Mouse (Mus musculus) macrophage (primary cell): ENCODE data around the gene Esrrb. TPM values are rescaled to one million over a fixed set of nuclear protein-coding genes. Genes with fewer than 3 reads are reported as not detected.

Source experiments
- H3K27ac ChIP-seq: fragments of 350-480 bp; formaldehyde crosslinking; 2 replicates; pipeline ENCODE4 v1.9.0; 2021
- H3K36me3 ChIP-seq: fragments of 350-480 bp; formaldehyde crosslinking; 2 replicates; pipeline ENCODE4 v1.9.0; 2021; ENCODE audit errors: inconsistent target
- H3K4me3 ChIP-seq: fragments of 350-480 bp; formaldehyde crosslinking; 2 replicates; pipeline ENCODE4 v1.9.0; 2021; ENCODE audit errors: inconsistent target
- H3K79me2 ChIP-seq: fragments of 350-480 bp; formaldehyde crosslinking; 2 replicates; pipeline ENCODE4 v1.9.0; 2021; ENCODE audit errors: inconsistent target
- WGBS: methylation state at CpG from one replicate; pipeline ENCODE4 v1.1.7; 2026; ENCODE audit warnings: inconsistent platforms; ENCODE audit not compliant: missing documents; 5-methylcytosine and 5-hydroxymethylcytosine counted together
- polyA plus RNA-seq: library from polyadenylated mRNA; stranded (reverse); fragments of 250-400 nt; gene quantifications from 3 replicates; pipeline ENCODE4 v1.2.4, GENCODE M21; 2018; ENCODE audit warnings: inconsistent platforms

Esrrb gene
- polyA plus RNA-seq, 1 experiment from 2014 or later, result not detected

GRCm38 (mm10) chr12:86450848-86451247 is 89.9 kb downstream of the Esrrb start:
- Histone ChIP-seq H3K4me3 (no peak overlapping the region), H3K79me2 (no peaks in the 10 kb centered on the region), H3K36me3 (no peaks in the 10 kb centered on the region), H3K27ac (no peak overlapping the region)
- 71% methylated on average over 4 of the region's 5 CpGs for WGBS

GRCm38 (mm10) chr12:86455009-86455408 is 94.1 kb downstream of the Esrrb start:
- Histone ChIP-seq H3K27ac (no peak overlapping the region), H3K4me3 (no peak overlapping the region), H3K36me3 (no peaks in the 10 kb centered on the region), H3K79me2 (no peaks in the 10 kb centered on the region)
- 58% methylated on average over 1 of the region's 1 CpGs for WGBS

GRCm38 (mm10) chr12:86462742-86463470 is 102.0 kb downstream of the Esrrb start:
- H3K27ac ChIP-seq, result no peak overlapping the region
- no peak overlapping the region for H3K4me3 ChIP-seq
- H3K79me2 ChIP-seq, result no peaks in the 10 kb centered on the region
- WGBS, result 89% methylated on average over 9 of the region's 9 CpGs
- H3K36me3 ChIP-seq, result no peaks in the 10 kb centered on the region

GRCm38 (mm10) chr12:86464385-86464784 is 103.5 kb downstream of the Esrrb start:
- Histone ChIP-seq H3K27ac (no peak overlapping the region), H3K79me2 (no peaks in the 10 kb centered on the region), H3K36me3 (no peaks in the 10 kb centered on the region), H3K4me3 (no peak overlapping the region)
- WGBS, result 92% methylated on average over 1 of the region's 1 CpGs

GRCm38 (mm10) chr12:86466180-86466579 is 105.3 kb downstream of the Esrrb start:
- Histone ChIP-seq H3K27ac (no peak overlapping the region), H3K79me2 (no peaks in the 10 kb centered on the region), H3K4me3 (no peak overlapping the region), H3K36me3 (no peaks in the 10 kb centered on the region)
- WGBS, result 40% methylated on average over 3 of the region's 4 CpGs

GRCm38 (mm10) chr12:86469919-86470318 is 109.0 kb downstream of the Esrrb start:
- WGBS, result 56% methylated on average over 23 of the region's 23 CpGs
- H3K4me3 ChIP-seq, result no peak overlapping the region
- H3K27ac ChIP-seq, result no peak overlapping the region
- H3K79me2 ChIP-seq, result no peaks in the 10 kb centered on the region
- no peaks in the 10 kb centered on the region for H3K36me3 ChIP-seq

- H3K79me2 ChIP-seq, result no peaks in the 10 kb centered on the region
- WGBS, result 84% methylated on average over 6 of the region's 6 CpGs
- no peak overlapping the region for H3K4me3 ChIP-seq
- H3K27ac ChIP-seq, result no peak overlapping the region
- H3K36me3 ChIP-seq, result no peaks in the 10 kb centered on the region
Measured at GRCm38 (mm10) chr12:86470912-86471311, 110.0 kb downstream of the Esrrb start.

GRCm38 (mm10) chr12:86473630-86474029 is 112.7 kb downstream of the Esrrb start:
- Histone ChIP-seq H3K4me3 (no peak overlapping the region), H3K27ac (no peak overlapping the region), H3K36me3 (no peaks in the 10 kb centered on the region), H3K79me2 (no peaks in the 10 kb centered on the region)
- 77% methylated on average over 12 of the region's 12 CpGs for WGBS

- Histone ChIP-seq H3K27ac (no peak overlapping the region), H3K4me3 (no peak overlapping the region), H3K36me3 (no peaks in the 10 kb centered on the region), H3K79me2 (no peaks in the 10 kb centered on the region)
- WGBS, result 67% methylated on average over 7 of the region's 7 CpGs
Measured at GRCm38 (mm10) chr12:86475994-86476393, 115.1 kb downstream of the Esrrb start.

GRCm38 (mm10) chr12:86478908-86479307 is 118.0 kb downstream of the Esrrb start:
- Histone ChIP-seq H3K79me2 (no peaks in the 10 kb centered on the region), H3K36me3 (no peaks in the 10 kb centered on the region), H3K4me3 (no peak overlapping the region), H3K27ac (no peak overlapping the region)
- 82% methylated on average over 5 of the region's 5 CpGs for WGBS

- 83% methylated on average over 6 of the region's 6 CpGs for WGBS
- H3K79me2 ChIP-seq, result no peaks in the 10 kb centered on the region
- no peaks in the 10 kb centered on the region for H3K36me3 ChIP-seq
- no peak overlapping the region for H3K27ac ChIP-seq
- no peak overlapping the region for H3K4me3 ChIP-seq
Measured at GRCm38 (mm10) chr12:86482029-86482428, 121.1 kb downstream of the Esrrb start.

GRCm38 (mm10) chr12:86483413-86483841 is 122.5 kb downstream of the Esrrb start:
- WGBS, result 76% methylated on average over 5 of the region's 5 CpGs
- H3K79me2 ChIP-seq, result no peaks in the 10 kb centered on the region
- no peak overlapping the region for H3K27ac ChIP-seq

GRCm38 (mm10) chr12:86488005-86488404 is 127.1 kb downstream of the Esrrb start:
- no peak overlapping the region for H3K4me3 ChIP-seq
- WGBS, result 49% methylated on average over 3 of the region's 3 CpGs

More at GRCm38 (mm10) chr12:86483413-86483841, 122.5 kb downstream of the Esrrb start:
- Histone ChIP-seq H3K36me3 (no peaks in the 10 kb centered on the region), H3K4me3 (no peak overlapping the region)

GRCm38 (mm10) chr12:86490052-86490451 is 129.1 kb downstream of the Esrrb start:
- no peak overlapping the region for H3K27ac ChIP-seq
- H3K36me3 ChIP-seq, result no peaks in the 10 kb centered on the region
- H3K4me3 ChIP-seq, result no peak overlapping the region
- no peaks in the 10 kb centered on the region for H3K79me2 ChIP-seq
- WGBS, result 88% methylated on average over 5 of the region's 5 CpGs

More at GRCm38 (mm10) chr12:86488005-86488404, 127.1 kb downstream of the Esrrb start:
- Histone ChIP-seq H3K36me3 (no peaks in the 10 kb centered on the region), H3K79me2 (no peaks in the 10 kb centered on the region), H3K27ac (no peak overlapping the region)

- Histone ChIP-seq H3K36me3 (no peaks in the 10 kb centered on the region), H3K79me2 (no peaks in the 10 kb centered on the region), H3K27ac (no peak overlapping the region), H3K4me3 (no peak overlapping the region)
- 68% methylated on average over 3 of the region's 3 CpGs for WGBS
Measured at GRCm38 (mm10) chr12:86491500-86491899, 130.6 kb downstream of the Esrrb start.

GRCm38 (mm10) chr12:86492822-86493221 is 131.9 kb downstream of the Esrrb start:
- no peak overlapping the region for H3K27ac ChIP-seq
- no peak overlapping the region for H3K4me3 ChIP-seq
- 60% methylated on average over 6 of the region's 9 CpGs for WGBS
- H3K79me2 ChIP-seq, result no peaks in the 10 kb centered on the region
- H3K36me3 ChIP-seq, result no peaks in the 10 kb centered on the region
